Mouse (Mus musculus): Measurements from ENCODE around the gene Ddx46. TPM values are rescaled to one million over a fixed set of nuclear protein-coding genes. Genes with fewer than 3 reads are reported as not detected.

Ddx46 gene
- polyA plus RNA-seq, 1 experiment from 2014 or later = 31.4 TPM

GRCm38 (mm10) chr13:55704301-55704700, 69.5 kb downstream of the Ddx46 start:
- Histone ChIP-seq H3K9ac (no peak overlapping the region), H3K36me3 (peaks cover 25% of the 10 kb centered on the region), H3K4me1 (replicated peaks) (no peaks in the 10 kb centered on the region), H3K27me3 (replicated peaks) (no peaks in the 10 kb centered on the region), H3K9me3 (no peaks in the 10 kb centered on the region), H3K27ac (no peak overlapping the region), H3K4me3 (replicated peaks) (no peak overlapping the region), H3K4me2 (replicated peaks) (no peak overlapping the region)
- ATAC-seq = no peak
- 88% methylated on average over 4 of the region's 4 CpGs for WGBS

- Histone ChIP-seq H3K4me3 (replicated peaks) (no peak overlapping the region), H3K9me3 (no peaks in the 10 kb centered on the region), H3K9ac (no peak overlapping the region), H3K4me1 (replicated peaks) (0 out of 2 replicates have a peak, but pooled peaks cover 3% of the 10 kb centered on the region), H3K27ac (no peak overlapping the region), H3K27me3 (replicated peaks) (no peaks in the 10 kb centered on the region), H3K36me3 (0 out of 2 replicates have a peak, but pooled peaks cover 2% of the 10 kb centered on the region), H3K4me2 (replicated peaks) (no peak overlapping the region)
- 90% methylated on average over 3 of the region's 3 CpGs for WGBS
- ATAC-seq = no peak
These were observed 78.0 kb downstream of the Ddx46 start for GRCm38 (mm10) chr13:55712846-55713245.

DNA sequence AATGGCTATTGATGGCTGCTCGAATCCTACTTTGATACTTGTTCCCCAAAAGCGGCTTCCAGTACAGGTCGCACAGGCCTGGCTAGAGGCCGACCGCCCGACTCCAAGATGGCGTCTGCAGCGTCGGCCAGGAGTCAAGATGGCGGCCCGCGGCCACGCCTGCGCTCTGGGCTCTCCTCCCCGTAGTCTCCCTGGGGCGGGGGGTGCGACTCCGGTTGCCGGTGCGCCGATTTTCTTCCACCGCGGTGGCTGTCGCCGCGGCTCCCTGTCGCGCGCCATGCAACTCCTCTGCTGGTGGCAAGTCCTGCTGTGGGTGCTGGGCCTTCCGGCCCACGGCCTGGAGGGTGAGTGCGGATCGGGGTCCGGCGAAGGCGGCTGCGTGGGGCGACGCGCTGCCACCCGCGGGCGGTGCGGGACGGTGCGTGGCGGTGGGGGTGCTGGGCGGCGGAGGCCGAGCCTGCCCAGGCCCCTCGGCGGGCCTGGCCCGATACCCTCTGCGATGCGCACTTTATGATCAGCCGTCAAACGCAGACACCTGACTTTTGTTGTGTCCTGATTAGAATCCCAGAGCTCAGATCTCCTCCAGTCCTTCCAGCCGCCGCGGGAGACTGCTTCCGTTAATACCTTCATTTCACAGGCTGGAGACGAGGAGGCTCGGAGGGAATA, 79.8 kb downstream of the Ddx46 start, which contains the start of gene Txndc15:
Gene Txndc15, plus strand, starts transcription at position 150 of the 666 bp plus-strand sequence.
- H3K36me3 ChIP-seq = peaks cover 7% of the 10 kb centered on the region
- ATAC-seq = peak; percentile 97
- peak within 1 kb of the TSS; percentile 95 for H3K4me3 ChIP-seq (replicated peaks)
- WGBS = under 1% methylated on average over 61 of the region's 63 CpGs
- H3K27me3 ChIP-seq (replicated peaks) = no peaks in the 10 kb centered on the region
- H3K27ac ChIP-seq = peak within 1 kb of the TSS; percentile 82
- no peaks in the 10 kb centered on the region for H3K9me3 ChIP-seq
- 0 out of 2 replicates have a peak, but pooled peaks cover 3% of the 10 kb centered on the region for H3K4me1 ChIP-seq (replicated peaks)
- peak within 1 kb of the TSS; percentile 71 for H3K4me2 ChIP-seq (replicated peaks)
- peak within 1 kb of the TSS; percentile 95 for H3K9ac ChIP-seq

DNA sequence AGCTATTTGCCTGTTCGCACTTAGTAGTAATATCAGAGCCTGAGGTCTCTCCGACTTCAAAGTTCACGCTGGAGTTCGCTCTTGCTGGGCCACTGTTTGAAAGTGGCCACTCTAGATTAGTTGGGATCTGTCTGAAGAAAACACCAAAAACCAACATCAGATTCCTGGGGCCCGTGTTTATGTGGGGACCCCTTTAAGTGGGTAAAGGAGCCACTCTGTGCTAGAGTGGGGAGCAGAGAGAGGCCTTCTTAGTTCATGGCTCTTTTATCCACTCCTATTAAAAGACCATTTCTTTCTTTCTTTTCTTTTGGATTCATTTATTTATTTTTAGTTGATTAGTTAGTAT, 80.3 kb downstream of the Ddx46 start:
- no peaks in the 10 kb centered on the region for H3K9me3 ChIP-seq
- H3K27ac ChIP-seq = peak overlapping the region; percentile 82
- peak overlapping the region; percentile 95 for H3K9ac ChIP-seq
- peaks cover 12% of the 10 kb centered on the region for H3K36me3 ChIP-seq
- WGBS = 11% methylated on average over 5 of the region's 5 CpGs
- 0 out of 2 replicates have a peak, but pooled peaks cover 3% of the 10 kb centered on the region for H3K4me1 ChIP-seq (replicated peaks)
- peak overlapping the region; percentile 71 for H3K4me2 ChIP-seq (replicated peaks)
- H3K4me3 ChIP-seq (replicated peaks) = peak overlapping the region; percentile 95
- no peaks in the 10 kb centered on the region for H3K27me3 ChIP-seq (replicated peaks)
- ATAC-seq = peak; percentile 1; the same call in 1 of the 2 replicates

DNA sequence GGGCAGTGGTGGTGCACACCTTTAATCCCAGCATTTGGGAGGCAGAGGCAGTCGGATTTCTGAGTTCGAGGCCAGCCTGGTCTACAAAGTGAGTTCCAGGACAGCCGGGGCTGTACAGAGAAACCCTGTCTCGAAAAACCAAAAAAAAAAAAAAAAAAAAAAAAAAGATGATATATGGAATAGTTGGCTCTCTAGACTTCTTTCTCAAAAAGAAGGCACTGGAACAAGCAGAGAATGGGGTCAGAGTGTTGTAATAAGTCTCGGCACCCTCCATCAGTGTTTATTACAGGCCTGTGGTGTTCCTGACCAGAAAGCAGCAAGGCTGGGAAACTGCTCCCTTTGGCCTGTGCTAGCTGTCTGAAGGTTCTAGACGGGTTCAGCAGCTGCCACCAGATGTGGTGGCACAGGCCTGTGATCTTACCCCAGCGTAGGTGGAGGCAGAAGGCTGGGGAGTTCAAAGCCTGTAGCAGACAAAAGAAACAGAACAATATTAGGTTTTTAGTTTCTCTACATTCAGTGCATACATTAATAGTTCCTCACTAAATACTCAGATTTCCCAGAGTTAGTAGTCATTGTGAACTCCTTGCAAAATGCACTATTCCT, 81.2 kb downstream of the Ddx46 start:
- Histone ChIP-seq H3K9me3 (no peaks in the 10 kb centered on the region), H3K4me2 (replicated peaks) (no peak overlapping the region), H3K9ac (no peak overlapping the region), H3K27ac (no peak overlapping the region), H3K27me3 (replicated peaks) (no peaks in the 10 kb centered on the region), H3K36me3 (peaks cover 16% of the 10 kb centered on the region), H3K4me3 (replicated peaks) (no peak overlapping the region; the same call in 1 of the 2 replicates), H3K4me1 (replicated peaks) (0 out of 2 replicates have a peak, but pooled peaks cover 3% of the 10 kb centered on the region)
- no peak for ATAC-seq
- 80% methylated on average over 7 of the region's 7 CpGs for WGBS

DNA sequence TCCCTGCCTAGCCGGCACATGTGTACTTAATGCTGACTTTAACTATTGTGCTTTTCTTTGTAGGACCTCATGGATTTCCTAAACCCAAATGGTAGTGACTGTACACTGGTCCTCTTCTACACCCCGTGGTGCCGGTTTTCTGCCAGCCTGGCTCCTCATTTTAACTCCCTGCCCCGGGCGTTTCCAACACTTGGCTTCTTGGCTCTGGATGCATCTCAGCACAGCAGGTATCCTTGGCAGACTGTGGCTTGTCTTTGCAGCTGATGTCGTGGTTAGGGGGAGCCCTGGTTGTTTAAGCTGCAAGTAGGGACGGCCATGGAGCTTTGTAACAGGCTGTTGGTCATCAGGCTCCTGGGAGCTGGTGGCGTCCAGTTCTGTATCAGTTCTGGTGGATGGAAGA, 86.7 kb downstream of the Ddx46 start:
- peaks cover 20% of the 10 kb centered on the region for H3K36me3 ChIP-seq
- no peak for ATAC-seq

DNA sequence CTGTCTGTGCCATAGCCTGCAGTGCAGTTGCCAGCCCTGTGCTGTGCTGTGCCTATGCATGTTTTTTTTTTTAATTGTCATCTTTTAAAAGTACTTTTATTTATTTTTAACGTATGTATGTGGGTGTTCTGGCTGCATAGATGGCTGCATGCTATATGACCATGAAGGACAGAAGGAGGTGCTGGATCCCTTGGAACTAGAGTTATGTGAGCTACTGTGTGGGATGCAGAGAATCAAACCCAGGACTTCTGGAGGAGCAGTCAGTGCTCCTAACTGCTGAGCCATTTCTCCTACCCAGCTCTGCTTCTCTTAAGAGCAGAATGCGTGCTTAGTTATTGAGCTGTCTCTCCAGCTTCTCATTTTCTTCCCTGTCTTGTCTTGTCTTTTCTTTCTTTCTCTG, 87.2 kb downstream of the Ddx46 start:
- no peaks in the 10 kb centered on the region for H3K4me1 ChIP-seq (replicated peaks)
- H3K27ac ChIP-seq = no peak overlapping the region
- no peak overlapping the region for H3K4me3 ChIP-seq (replicated peaks)
- no peaks in the 10 kb centered on the region for H3K9me3 ChIP-seq
- H3K36me3 ChIP-seq = peaks cover 20% of the 10 kb centered on the region
- H3K27me3 ChIP-seq (replicated peaks) = no peaks in the 10 kb centered on the region
- H3K9ac ChIP-seq = no peak overlapping the region
- 90% methylated on average over 2 of the region's 2 CpGs for WGBS
- no peak overlapping the region for H3K4me2 ChIP-seq (replicated peaks)
- ATAC-seq = no peak

More for the DNA sequence above, 86.7 kb downstream of the Ddx46 start:
- Histone ChIP-seq H3K27me3 (replicated peaks) (no peaks in the 10 kb centered on the region), H3K4me3 (replicated peaks) (no peak overlapping the region), H3K27ac (no peak overlapping the region), H3K9ac (no peak overlapping the region), H3K4me1 (replicated peaks) (no peaks in the 10 kb centered on the region), H3K9me3 (no peaks in the 10 kb centered on the region), H3K4me2 (replicated peaks) (no peak overlapping the region)
- 79% methylated on average over 8 of the region's 8 CpGs for WGBS

GRCm38 (mm10) chr13:55726598-55727119, 91.8 kb downstream of the Ddx46 start:
- 4% methylated on average over 4 of the region's 4 CpGs for WGBS
- Histone ChIP-seq H3K36me3 (peaks cover 2% of the 10 kb centered on the region; the same call in 1 of the 2 replicates), H3K4me2 (replicated peaks) (peak overlapping the region; percentile 70), H3K9ac (peak overlapping the region; percentile 75), H3K9me3 (no peaks in the 10 kb centered on the region), H3K27me3 (replicated peaks) (no peaks in the 10 kb centered on the region), H3K4me1 (replicated peaks) (no peaks in the 10 kb centered on the region), H3K27ac (peak overlapping the region; percentile 99), H3K4me3 (replicated peaks) (peak overlapping the region; percentile 66)
- no peak for ATAC-seq

DNA sequence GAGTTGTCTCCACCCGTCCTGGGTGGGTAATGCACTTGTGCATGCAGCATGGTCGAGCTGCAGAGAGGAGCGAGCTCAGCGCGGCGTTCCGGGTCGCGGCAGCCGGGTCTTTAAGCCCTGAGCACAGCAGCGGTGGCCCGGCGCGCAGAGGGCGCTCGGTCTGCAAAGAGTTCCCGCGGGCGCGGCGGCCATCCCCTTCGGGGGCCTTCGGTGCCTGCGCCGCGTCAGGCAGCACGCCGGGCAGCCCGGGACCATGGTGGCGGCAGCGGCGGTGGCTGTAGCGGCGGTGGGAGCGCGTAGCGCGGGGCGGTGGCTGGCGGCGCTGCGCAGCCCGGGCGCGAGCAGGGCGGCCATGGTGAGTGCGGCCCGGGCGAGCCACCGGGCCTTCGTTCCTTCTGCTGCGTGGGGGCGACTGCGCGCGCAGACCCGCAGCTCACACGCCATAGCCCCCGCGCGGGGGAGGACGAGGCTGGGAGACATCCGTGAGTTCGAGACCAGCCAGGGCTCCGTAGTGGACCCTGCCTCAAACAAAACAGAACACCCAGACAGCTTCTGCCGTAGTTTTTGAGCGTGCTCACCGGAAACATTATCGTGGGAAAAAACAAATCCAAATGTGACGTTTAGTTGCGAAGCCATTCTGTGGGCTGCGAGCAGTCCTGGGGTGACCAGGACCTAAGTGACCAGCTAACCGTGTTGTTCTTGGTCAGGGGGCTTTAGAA, 92.5 kb downstream of the Ddx46 start, which contains the start of gene Pcbd2:
Gene Pcbd2, plus strand, starts transcription at position 249 of the 719 bp plus-strand sequence.
- Histone ChIP-seq H3K9ac (peak within 1 kb of the TSS; percentile 75), H3K4me2 (replicated peaks) (peak within 1 kb of the TSS; percentile 70), H3K27me3 (replicated peaks) (no peaks in the 10 kb centered on the region), H3K36me3 (no peaks in the 10 kb centered on the region; the same call in 1 of the 2 replicates), H3K9me3 (no peaks in the 10 kb centered on the region), H3K4me3 (replicated peaks) (peak within 1 kb of the TSS; percentile 66), H3K27ac (peak within 1 kb of the TSS; percentile 99), H3K4me1 (replicated peaks) (no peaks in the 10 kb centered on the region)
- peak; percentile 91 for ATAC-seq
- WGBS = under 1% methylated on average over 73 of the region's 73 CpGs

GRCm38 (mm10) chr13:55727839-55728238, 93.0 kb downstream of the Ddx46 start:
- peak overlapping the region; percentile 99 for H3K27ac ChIP-seq
- H3K9me3 ChIP-seq = no peaks in the 10 kb centered on the region
- H3K4me3 ChIP-seq (replicated peaks) = peak overlapping the region; percentile 66
- H3K36me3 ChIP-seq = no peaks in the 10 kb centered on the region; the same call in 1 of the 2 replicates
- H3K4me2 ChIP-seq (replicated peaks) = peak overlapping the region; percentile 70
- no peaks in the 10 kb centered on the region for H3K4me1 ChIP-seq (replicated peaks)
- no peaks in the 10 kb centered on the region for H3K27me3 ChIP-seq (replicated peaks)
- H3K9ac ChIP-seq = peak overlapping the region; percentile 75
- peak; percentile 85 for ATAC-seq
- 2% methylated on average over 19 of the region's 19 CpGs for WGBS

- no peak overlapping the region for H3K27ac ChIP-seq
- no peak overlapping the region for H3K9ac ChIP-seq
- no peaks in the 10 kb centered on the region for H3K9me3 ChIP-seq
- WGBS = 89% methylated on average over 7 of the region's 7 CpGs
- no peak for ATAC-seq
- no peaks in the 10 kb centered on the region; the same call in 1 of the 2 replicates for H3K36me3 ChIP-seq
- H3K4me2 ChIP-seq (replicated peaks) = no peak overlapping the region
- no peaks in the 10 kb centered on the region for H3K4me1 ChIP-seq (replicated peaks)
- no peak overlapping the region for H3K4me3 ChIP-seq (replicated peaks)
- H3K27me3 ChIP-seq (replicated peaks) = no peaks in the 10 kb centered on the region
These were observed 95.9 kb downstream of the Ddx46 start for GRCm38 (mm10) chr13:55730716-55731115.

Data from intestine, embryonic 15.5 days (tissue).